Mouse (Mus musculus): ENCODE results near the gene Cdk18.

DNA sequence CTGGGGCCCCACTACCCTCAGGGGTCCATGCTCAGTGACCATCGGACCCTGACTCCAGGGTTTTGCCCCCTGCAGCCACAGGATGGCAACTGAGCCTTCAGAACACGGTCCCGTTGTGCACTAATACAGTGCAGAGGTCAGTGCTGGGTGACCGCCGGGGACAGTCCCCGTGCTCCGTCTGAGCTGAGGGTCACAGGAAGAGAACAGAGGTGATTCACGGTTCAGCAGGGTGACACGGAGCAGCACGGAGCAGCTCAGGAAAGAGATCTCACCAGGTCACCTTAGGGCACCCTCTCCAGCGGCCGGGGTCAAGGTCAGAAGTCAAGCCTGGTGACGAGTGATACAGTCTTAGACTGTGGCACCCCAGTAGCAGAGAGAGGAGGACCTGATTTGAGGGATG lies 2.3 kb upstream of the Cdk18 start:
- no peak for TF ChIP-seq POLR2A (IDR thresholded peaks at IDR 0.05; ENCODE audit: low read depth, low read length)
- TF ChIP-seq EP300 (IDR thresholded peaks at IDR 0.05; ENCODE audit: low read length) = no peak
- TF ChIP-seq TBP (conservative IDR thresholded peaks at IDR 0.05; ENCODE audit: low read depth, low read length) = no peak
- no peak for TF ChIP-seq POLR2AphosphoS2 (IDR thresholded peaks at IDR 0.05; ENCODE audit: low read depth, low read length)
- no peak for TF ChIP-seq CTCF (conservative IDR thresholded peaks at IDR 0.05 in 1 of 2, IDR thresholded peaks at IDR 0.05 in 1 of 2; ENCODE audit: low read depth in 2 of 2, low read length in 2 of 2)
- no peak for TF ChIP-seq MAX (IDR thresholded peaks at IDR 0.05; ENCODE audit: low read length)
- TF ChIP-seq KAT2A (IDR thresholded peaks at IDR 0.05; ENCODE audit: insufficient replicate concordance, low read length) = no peak
- no peak for TF ChIP-seq HCFC1 (IDR thresholded peaks at IDR 0.05; ENCODE audit: low read depth, low read length)
- no peak for TF ChIP-seq SIN3A (IDR thresholded peaks at IDR 0.05; ENCODE audit: low read length)
- TF ChIP-seq UBTF (IDR thresholded peaks at IDR 0.05; ENCODE audit: low read depth, low read length) = no peak

Measured in CH12.LX (cell line).